Mouse (Mus musculus): ENCODE data around the gene Hlcs. TPM values are rescaled to one million over a fixed set of nuclear protein-coding genes. Genes with fewer than 3 reads are reported as not detected.

Hlcs gene
- polyA plus RNA-seq, 1 experiment from 2014 or later = 7.9 TPM

- H3K36me3 ChIP-seq (ENCODE audit: control insufficient read depth, insufficient read depth, low read length) = no peaks in the 10 kb centered on the region
- WGBS = 75% methylated on average over 16 of the region's 16 CpGs
- H3K9me3 ChIP-seq (ENCODE audit: control insufficient read depth, low read length) = no peaks in the 10 kb centered on the region
- H3K4me3 ChIP-seq (ENCODE audit: low read length) = no peak overlapping the region
- ATAC-seq = no peak
- no peak overlapping the region for H3K27ac ChIP-seq (ENCODE audit: low read depth, low read length)
- peaks cover 1% of the 10 kb centered on the region; the same call in 1 of the 2 replicates for H3K4me1 ChIP-seq (ENCODE audit: control insufficient read depth, insufficient read depth, low read depth, low read length)
- H3K9ac ChIP-seq (ENCODE audit: low read depth, low read length) = no peak overlapping the region
- H3K27me3 ChIP-seq (replicated peaks; ENCODE audit: control insufficient read depth, insufficient read depth, low read length) = peaks cover 6% of the 10 kb centered on the region; the same call in 1 of the 2 replicates
- H3K4me2 ChIP-seq (ENCODE audit: low read length) = no peak overlapping the region
These were observed 127.9 kb downstream of the Hlcs start for GRCm38 (mm10) chr16:94185430-94185829.

DNA sequence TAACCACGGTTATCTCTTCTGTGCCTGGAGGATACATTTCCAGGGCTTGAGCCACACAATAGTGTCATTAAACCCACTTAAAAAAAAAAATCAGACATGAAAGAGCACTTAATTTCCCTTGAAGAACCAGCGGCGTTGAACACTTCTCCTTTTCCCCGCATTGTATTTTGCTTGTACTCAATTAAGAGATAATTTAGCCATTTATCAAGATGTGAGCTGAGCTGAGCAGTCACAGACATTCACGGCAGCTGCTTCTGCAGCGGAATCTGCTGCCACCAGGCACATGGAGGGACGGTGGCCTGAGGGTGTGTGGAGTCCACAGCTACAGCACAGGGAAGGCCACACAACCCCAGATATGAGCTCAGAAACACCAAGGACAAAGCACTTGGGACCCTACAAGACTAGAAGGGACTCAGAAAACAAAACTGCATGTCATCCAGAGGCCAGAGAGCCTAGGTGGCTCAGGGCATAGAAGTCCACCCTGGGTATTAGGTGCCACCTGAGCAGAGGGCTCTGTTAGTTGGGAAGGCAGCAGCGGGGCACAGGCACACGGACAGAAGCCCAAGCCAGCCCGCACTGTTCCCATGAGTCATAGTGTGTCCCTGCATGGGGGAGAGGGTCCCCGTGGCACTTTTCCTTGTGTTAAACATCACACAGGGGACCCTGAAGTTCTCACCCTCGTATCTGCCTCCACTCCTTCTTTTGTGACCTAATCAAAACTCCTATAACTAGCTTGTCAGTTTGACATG is 133.1 kb downstream of the Hlcs start:
- no peak for ATAC-seq
- Histone ChIP-seq H3K9ac (ENCODE audit: low read depth, low read length) (no peak overlapping the region), H3K27me3 (replicated peaks; ENCODE audit: control insufficient read depth, insufficient read depth, low read length) (peaks cover 9% of the 10 kb centered on the region), H3K27ac (ENCODE audit: low read depth, low read length) (no peak overlapping the region), H3K4me3 (ENCODE audit: low read length) (no peak overlapping the region), H3K9me3 (ENCODE audit: control insufficient read depth, low read length) (no peaks in the 10 kb centered on the region), H3K4me2 (ENCODE audit: low read length) (peak overlapping the region; percentile 15; the same call in 1 of the 2 replicates), H3K4me1 (ENCODE audit: control insufficient read depth, insufficient read depth, low read depth, low read length) (peaks cover 14% of the 10 kb centered on the region), H3K36me3 (ENCODE audit: control insufficient read depth, insufficient read depth, low read length) (no peaks in the 10 kb centered on the region)
- WGBS = 36% methylated on average over 12 of the region's 12 CpGs

DNA sequence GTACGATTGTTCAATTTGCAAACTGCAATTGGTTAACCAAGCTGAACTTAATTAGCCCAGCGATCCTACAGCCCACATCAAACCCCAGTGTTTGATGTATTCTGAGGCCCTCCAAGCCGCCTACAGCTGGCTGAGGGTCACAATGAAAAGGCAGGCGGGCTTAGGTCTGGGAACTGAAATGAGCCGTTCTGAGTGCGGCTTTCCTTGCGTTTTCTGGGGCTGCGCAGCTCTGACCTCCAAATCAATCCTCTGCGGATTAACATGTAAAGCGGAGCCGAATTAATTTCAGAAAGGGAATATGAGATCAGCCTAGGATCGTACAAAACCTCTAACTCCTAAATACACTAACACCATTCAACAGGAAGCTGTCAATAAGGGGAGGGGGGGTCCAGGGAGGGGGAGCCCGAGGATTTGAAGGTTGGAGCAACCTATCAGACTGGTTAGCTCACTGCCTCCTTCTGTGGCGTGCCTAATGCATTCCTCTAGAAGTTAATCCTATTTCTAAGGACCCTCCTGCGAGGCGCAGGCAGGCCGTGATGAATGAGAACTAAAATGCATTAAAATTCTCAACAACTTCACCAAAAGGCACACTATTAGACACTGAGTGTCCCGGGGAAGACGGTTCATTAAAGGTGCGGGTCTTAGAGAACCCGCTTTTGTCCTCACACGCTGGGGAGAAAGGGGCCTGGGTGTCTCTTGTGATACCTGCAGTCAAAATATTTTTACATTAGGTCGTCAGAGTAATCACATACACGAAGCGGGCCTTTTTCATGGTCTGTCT is 133.8 kb downstream of the Hlcs start:
- Histone ChIP-seq H3K27me3 (replicated peaks; ENCODE audit: control insufficient read depth, insufficient read depth, low read length) (peaks cover 9% of the 10 kb centered on the region), H3K4me2 (ENCODE audit: low read length) (peak overlapping the region; percentile 15), H3K9ac (ENCODE audit: low read depth, low read length) (no peak overlapping the region), H3K36me3 (ENCODE audit: control insufficient read depth, insufficient read depth, low read length) (no peaks in the 10 kb centered on the region), H3K4me1 (ENCODE audit: control insufficient read depth, insufficient read depth, low read depth, low read length) (peaks cover 14% of the 10 kb centered on the region), H3K4me3 (ENCODE audit: low read length) (no peak overlapping the region), H3K27ac (ENCODE audit: low read depth, low read length) (no peak overlapping the region), H3K9me3 (ENCODE audit: control insufficient read depth, low read length) (no peaks in the 10 kb centered on the region)
- 11% methylated on average over 25 of the region's 25 CpGs for WGBS
- 0 out of 2 replicates have a peak, but pooled peaks have one; percentile 35 for ATAC-seq

DNA sequence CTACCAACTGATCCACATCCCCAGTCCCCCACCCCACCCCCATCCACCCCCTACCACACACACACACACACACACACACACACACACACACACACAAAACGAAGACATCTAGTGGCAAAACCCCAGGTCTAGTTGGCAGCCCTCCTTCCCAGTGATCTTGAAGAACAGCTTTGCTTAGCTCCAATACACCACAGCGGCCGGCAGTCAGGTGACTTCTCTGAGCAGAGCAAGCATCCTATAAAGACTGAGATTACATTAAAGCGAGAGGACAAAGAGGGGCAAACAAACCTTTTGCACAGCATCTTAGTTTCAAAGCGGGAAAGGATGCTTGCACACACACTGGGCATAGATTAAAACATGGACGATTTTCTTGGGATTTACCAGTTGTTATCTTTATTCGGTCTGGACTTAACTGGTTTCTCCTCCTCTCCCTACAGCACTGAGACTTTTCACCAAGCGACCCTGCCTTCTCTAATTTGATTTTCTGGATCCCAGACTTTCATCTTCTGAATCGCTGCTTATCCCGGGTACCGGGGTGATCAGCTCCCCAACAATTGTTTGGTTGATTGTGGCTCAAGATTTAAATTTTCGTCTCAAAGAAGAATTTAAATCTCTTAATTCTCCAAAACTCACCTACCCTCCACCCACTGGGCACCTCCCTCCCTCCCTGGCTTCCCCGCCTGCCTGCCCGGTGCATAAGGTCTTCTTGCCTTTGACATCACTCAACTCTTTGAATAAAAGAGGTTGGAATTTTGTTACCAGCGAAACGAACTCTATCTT is 134.7 kb downstream of the Hlcs start:
- H3K4me3 ChIP-seq (ENCODE audit: low read length) = no peak overlapping the region
- 0 out of 2 replicates have a peak, but pooled peaks have one; percentile 3 for ATAC-seq
- WGBS = 45% methylated on average over 16 of the region's 16 CpGs
- no peak overlapping the region for H3K4me2 ChIP-seq (ENCODE audit: low read length)
- no peak overlapping the region for H3K9ac ChIP-seq (ENCODE audit: low read depth, low read length)
- H3K27ac ChIP-seq (ENCODE audit: low read depth, low read length) = no peak overlapping the region
- peaks cover 14% of the 10 kb centered on the region for H3K4me1 ChIP-seq (ENCODE audit: control insufficient read depth, insufficient read depth, low read depth, low read length)
- no peaks in the 10 kb centered on the region for H3K36me3 ChIP-seq (ENCODE audit: control insufficient read depth, insufficient read depth, low read length)
- no peaks in the 10 kb centered on the region for H3K9me3 ChIP-seq (ENCODE audit: control insufficient read depth, low read length)
- H3K27me3 ChIP-seq (replicated peaks; ENCODE audit: control insufficient read depth, insufficient read depth, low read length) = peaks cover 9% of the 10 kb centered on the region

GRCm38 (mm10) chr16:94176997-94177857 is 136.1 kb downstream of the Hlcs start:
- Histone ChIP-seq H3K9me3 (ENCODE audit: control insufficient read depth, low read length) (no peaks in the 10 kb centered on the region), H3K27me3 (replicated peaks; ENCODE audit: control insufficient read depth, insufficient read depth, low read length) (peaks cover 3% of the 10 kb centered on the region), H3K9ac (ENCODE audit: low read depth, low read length) (no peak overlapping the region), H3K4me2 (ENCODE audit: low read length) (no peak overlapping the region), H3K4me3 (ENCODE audit: low read length) (no peak overlapping the region), H3K4me1 (ENCODE audit: control insufficient read depth, insufficient read depth, low read depth, low read length) (peaks cover 14% of the 10 kb centered on the region), H3K36me3 (ENCODE audit: control insufficient read depth, insufficient read depth, low read length) (no peaks in the 10 kb centered on the region), H3K27ac (ENCODE audit: low read depth, low read length) (no peak overlapping the region)
- ATAC-seq = no peak
- WGBS = 73% methylated on average over 21 of the region's 21 CpGs

DNA sequence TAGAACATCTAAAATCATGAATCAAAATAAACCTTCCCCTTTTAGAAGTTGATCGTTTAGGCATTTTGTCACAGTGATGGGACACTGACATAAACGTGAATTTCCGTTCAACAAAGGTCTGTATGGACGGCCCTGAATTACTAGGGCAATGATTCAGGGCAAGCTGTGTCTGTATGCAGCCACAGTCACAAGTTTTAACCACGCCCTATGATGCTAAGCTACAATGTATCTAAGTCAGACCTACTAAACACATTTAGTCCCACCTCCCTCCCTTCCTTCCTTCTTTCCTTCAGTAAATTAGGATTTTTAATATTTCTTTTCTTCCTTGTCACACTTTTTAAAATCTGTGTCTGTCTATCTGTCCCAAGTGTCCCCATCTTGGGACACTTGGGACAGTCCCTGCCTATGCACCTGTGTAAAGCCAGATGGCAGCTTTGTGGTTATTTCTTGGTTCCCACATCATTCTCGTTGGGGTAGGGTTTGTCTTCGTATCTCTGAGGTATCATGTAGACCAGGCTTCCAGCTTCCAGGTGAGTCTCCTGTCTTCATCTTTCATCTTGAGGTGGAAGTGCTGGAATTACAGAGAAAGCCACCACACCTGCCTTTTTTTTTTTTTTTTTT is 137.9 kb downstream of the Hlcs start:
- H3K9ac ChIP-seq (ENCODE audit: low read depth, low read length) = no peak overlapping the region
- 89% methylated on average over 7 of the region's 7 CpGs for WGBS
- peaks cover 3% of the 10 kb centered on the region for H3K27me3 ChIP-seq (replicated peaks; ENCODE audit: control insufficient read depth, insufficient read depth, low read length)
- H3K4me3 ChIP-seq (ENCODE audit: low read length) = no peak overlapping the region
- H3K27ac ChIP-seq (ENCODE audit: low read depth, low read length) = no peak overlapping the region
- H3K4me2 ChIP-seq (ENCODE audit: low read length) = no peak overlapping the region
- H3K36me3 ChIP-seq (ENCODE audit: control insufficient read depth, insufficient read depth, low read length) = no peaks in the 10 kb centered on the region
- H3K9me3 ChIP-seq (ENCODE audit: control insufficient read depth, low read length) = no peaks in the 10 kb centered on the region
- ATAC-seq = no peak
- H3K4me1 ChIP-seq (ENCODE audit: control insufficient read depth, insufficient read depth, low read depth, low read length) = peaks cover 13% of the 10 kb centered on the region

DNA sequence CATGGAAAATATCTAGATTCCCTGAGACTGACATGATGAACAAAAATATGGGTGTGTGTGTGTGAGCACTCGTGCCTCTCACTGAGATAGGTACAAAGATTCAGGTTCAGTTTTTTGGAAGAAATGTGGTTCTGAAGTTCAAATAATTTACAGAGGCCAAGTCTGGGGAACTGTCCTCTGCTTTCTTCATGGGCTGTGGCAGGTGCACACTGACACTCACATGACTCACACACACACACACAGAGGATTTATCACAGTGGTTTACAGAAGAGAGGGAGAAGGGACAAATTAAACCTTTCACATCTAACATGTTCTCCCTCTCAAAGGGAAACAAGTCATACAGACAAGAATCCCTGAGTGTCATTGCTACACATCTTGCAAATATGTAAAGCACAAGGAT is 140.0 kb downstream of the Hlcs start:
- Histone ChIP-seq H3K4me3 (ENCODE audit: low read length) (no peak overlapping the region), H3K4me1 (ENCODE audit: control insufficient read depth, insufficient read depth, low read depth, low read length) (no peaks in the 10 kb centered on the region; the same call in 1 of the 2 replicates), H3K4me2 (ENCODE audit: low read length) (no peak overlapping the region), H3K9ac (ENCODE audit: low read depth, low read length) (no peak overlapping the region), H3K9me3 (ENCODE audit: control insufficient read depth, low read length) (no peaks in the 10 kb centered on the region), H3K27me3 (replicated peaks; ENCODE audit: control insufficient read depth, insufficient read depth, low read length) (peaks cover 3% of the 10 kb centered on the region), H3K27ac (ENCODE audit: low read depth, low read length) (no peak overlapping the region), H3K36me3 (ENCODE audit: control insufficient read depth, insufficient read depth, low read length) (no peaks in the 10 kb centered on the region)
- WGBS = 93% methylated on average over 1 of the region's 1 CpGs
- no peak for ATAC-seq

GRCm38 (mm10) chr16:94170218-94170617 is 143.2 kb downstream of the Hlcs start:
- no peaks in the 10 kb centered on the region for H3K36me3 ChIP-seq (ENCODE audit: control insufficient read depth, insufficient read depth, low read length)
- peaks cover 1% of the 10 kb centered on the region for H3K4me1 ChIP-seq (ENCODE audit: control insufficient read depth, insufficient read depth, low read depth, low read length)
- WGBS = 54% methylated on average over 4 of the region's 4 CpGs
- no peak overlapping the region for H3K27ac ChIP-seq (ENCODE audit: low read depth, low read length)
- H3K4me2 ChIP-seq (ENCODE audit: low read length) = no peak overlapping the region
- H3K27me3 ChIP-seq (replicated peaks; ENCODE audit: control insufficient read depth, insufficient read depth, low read length) = no peaks in the 10 kb centered on the region; the same call in none of the 2 replicates
- no peak overlapping the region for H3K4me3 ChIP-seq (ENCODE audit: low read length)
- no peak for ATAC-seq
- no peak overlapping the region for H3K9ac ChIP-seq (ENCODE audit: low read depth, low read length)
- H3K9me3 ChIP-seq (ENCODE audit: control insufficient read depth, low read length) = no peaks in the 10 kb centered on the region

All from hindbrain, embryonic 16.5 days (tissue).